Mouse (Mus musculus) kidney, embryonic 15.5 days (tissue): ENCODE measurements around the gene Gm281. TPM values are rescaled to one million over a fixed set of nuclear protein-coding genes. Genes with fewer than 3 reads are reported as not detected.

ENCODE experiments used
- ATAC-seq: fragments of 200-750 bp; cut with Nextera tagmentation; replicated peaks from 2 replicates; pipeline ENCODE4 v1.8.0; 2017; ENCODE audit warnings: moderate TSS enrichment; ENCODE audit not compliant: low FRiP score
- H3K27ac ChIP-seq: fragments of 300-500 bp; sonication (generic); 2 replicates; pipeline ENCODE4 v1.5.1; 2015; ENCODE audit warnings: mild to moderate bottlenecking, inconsistent platforms
- H3K27me3 ChIP-seq: fragments of 300-500 bp; sonication (generic); 2 replicates; pipeline ENCODE4 v1.6.1; 2015; ENCODE audit warnings: inconsistent platforms
- H3K36me3 ChIP-seq: fragments of 300-500 bp; sonication (generic); 2 replicates; pipeline ENCODE4 v1.6.1; 2015; ENCODE audit warnings: inconsistent platforms
- H3K4me1 ChIP-seq: fragments of 300-500 bp; sonication (generic); 2 replicates; pipeline ENCODE4 v1.6.1; 2015; ENCODE audit warnings: inconsistent platforms
- H3K4me2 ChIP-seq: fragments of 300-500 bp; sonication (generic); 2 replicates; pipeline ENCODE4 v1.6.1; 2015; ENCODE audit warnings: moderate library complexity, mild to moderate bottlenecking, inconsistent platforms
- H3K4me3 ChIP-seq: fragments of 300-500 bp; sonication (generic); replicated peaks from 2 replicates; pipeline ENCODE4 v1.5.1; 2015; ENCODE audit warnings: mild to moderate bottlenecking, inconsistent platforms
- H3K9ac ChIP-seq: fragments of 300-500 bp; sonication (generic); 2 replicates; pipeline ENCODE4 v1.6.1; 2015; ENCODE audit warnings: mild to moderate bottlenecking, inconsistent platforms
- H3K9me3 ChIP-seq: fragments of 300-500 bp; sonication (generic); replicated peaks from 2 replicates; pipeline ENCODE4 v1.6.1; 2016; ENCODE audit warnings: inconsistent platforms
- WGBS: fragments of 180-500 bp; shearing (Covaris S2); methylation state at CpG from one replicate; pipeline ENCODE4 v1.1.7; 2015; ENCODE audit warnings: mixed read lengths; 5-methylcytosine and 5-hydroxymethylcytosine counted together
- polyA plus RNA-seq: library from polyadenylated mRNA; unstranded; fragments of >200 nt; fragmentation: Nextera tagmentation; extraction: Ambion mirVana; gene quantifications from 2 replicates; pipeline ENCODE4 v1.2.1, GENCODE M21; 2015

Gene Gm281
- polyA plus RNA-seq, 1 experiment from 2014 or later, result not detected

- ATAC-seq, result peak; percentile 70
- no peaks in the 10 kb centered on the region for H3K27me3 ChIP-seq
- H3K36me3 ChIP-seq, result no peaks in the 10 kb centered on the region
- H3K4me3 ChIP-seq, result peak overlapping the region; percentile 38
- H3K4me1 ChIP-seq, result peaks cover 10% of the 10 kb centered on the region; the same call in 1 of the 2 replicates
- 25% methylated on average over 31 of the region's 31 CpGs for WGBS
- 0 out of 2 replicates have a peak, but pooled peaks cover 8% of the 10 kb centered on the region for H3K9me3 ChIP-seq
- peak overlapping the region; percentile 62 for H3K4me2 ChIP-seq
- no peak overlapping the region for H3K9ac ChIP-seq
- H3K27ac ChIP-seq, result no peak overlapping the region
Observed at GRCm38 (mm10) chr14:13933290-13934051, 19.2 kb upstream of the Gm281 start.

GRCm38 (mm10) chr14:13917630-13918029, 3.4 kb upstream of the Gm281 start:
- H3K4me3 ChIP-seq, result no peak overlapping the region
- no peak overlapping the region for H3K27ac ChIP-seq
- H3K4me2 ChIP-seq, result no peak overlapping the region
- no peaks in the 10 kb centered on the region for H3K9me3 ChIP-seq
- 39% methylated on average over 3 of the region's 3 CpGs for WGBS
- no peaks in the 10 kb centered on the region for H3K27me3 ChIP-seq
- no peak; the same call in 1 of the 2 replicates for ATAC-seq
- H3K9ac ChIP-seq, result no peak overlapping the region
- H3K4me1 ChIP-seq, result no peaks in the 10 kb centered on the region
- H3K36me3 ChIP-seq, result no peaks in the 10 kb centered on the region

- H3K27ac ChIP-seq, result no peak overlapping the region
Observed at GRCm38 (mm10) chr14:13917208-13917607, 2.9 kb upstream of the Gm281 start.

DNA sequence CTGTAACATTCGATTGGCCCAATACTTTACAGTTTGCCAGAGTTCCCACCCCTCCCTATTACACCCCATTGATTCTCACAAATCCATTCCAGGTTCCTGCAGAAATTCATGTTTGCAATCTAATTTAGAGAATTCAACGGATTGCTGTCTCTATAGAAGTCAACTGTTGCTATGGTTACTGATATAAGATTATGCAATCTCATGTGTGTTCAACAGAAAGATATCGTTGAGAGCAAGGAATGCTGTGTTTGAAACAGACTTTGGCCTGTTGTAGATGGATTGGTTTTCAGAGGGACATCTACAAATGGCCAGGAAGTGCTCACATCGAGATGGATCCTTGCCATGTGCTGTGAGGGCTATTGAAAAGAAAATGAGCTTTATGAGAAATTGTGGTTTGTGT, 929 bp upstream of the Gm281 start:
- no peak for ATAC-seq
- H3K9ac ChIP-seq, result no peak overlapping the region
- no peaks in the 10 kb centered on the region for H3K4me1 ChIP-seq
- H3K36me3 ChIP-seq, result no peaks in the 10 kb centered on the region
- H3K27ac ChIP-seq, result no peak overlapping the region
- no peak overlapping the region for H3K4me2 ChIP-seq
- 77% methylated on average over 4 of the region's 4 CpGs for WGBS
- H3K4me3 ChIP-seq, result no peak overlapping the region
- H3K27me3 ChIP-seq, result no peaks in the 10 kb centered on the region
- no peaks in the 10 kb centered on the region for H3K9me3 ChIP-seq

More at GRCm38 (mm10) chr14:13917208-13917607, 2.9 kb upstream of the Gm281 start:
- H3K4me1 ChIP-seq, result no peaks in the 10 kb centered on the region
- no peak overlapping the region for H3K4me2 ChIP-seq
- no peak overlapping the region for H3K4me3 ChIP-seq
- no peaks in the 10 kb centered on the region for H3K9me3 ChIP-seq
- WGBS, result 84% methylated on average over 10 of the region's 10 CpGs
- H3K9ac ChIP-seq, result no peak overlapping the region
- no peak for ATAC-seq
- no peaks in the 10 kb centered on the region for H3K36me3 ChIP-seq
- no peaks in the 10 kb centered on the region for H3K27me3 ChIP-seq

DNA sequence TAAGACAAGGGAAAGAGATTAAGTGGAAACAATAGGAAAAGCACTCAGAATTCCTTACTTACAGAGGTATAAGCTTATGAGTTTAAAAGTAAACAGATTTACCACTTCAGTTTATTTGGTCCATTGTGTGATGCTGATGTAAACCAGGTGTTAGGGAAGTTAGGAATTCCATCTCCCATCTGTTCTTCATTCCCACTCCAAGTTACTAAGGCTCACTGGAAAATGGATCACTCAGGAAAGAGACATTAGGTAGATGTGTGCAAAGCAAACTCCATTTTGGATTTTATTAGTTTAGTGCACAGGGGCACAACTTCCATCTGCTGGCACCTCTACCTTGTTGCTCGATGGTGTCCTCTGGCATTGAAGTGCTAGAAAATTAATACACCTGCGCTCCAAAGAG, 4.1 kb downstream of the Gm281 start:
- 88% methylated on average over 2 of the region's 2 CpGs for WGBS
- no peak overlapping the region for H3K4me2 ChIP-seq
- no peaks in the 10 kb centered on the region for H3K27me3 ChIP-seq
- ATAC-seq, result no peak
- no peak overlapping the region for H3K9ac ChIP-seq
- no peak overlapping the region for H3K27ac ChIP-seq
- no peaks in the 10 kb centered on the region for H3K4me1 ChIP-seq
- no peak overlapping the region for H3K4me3 ChIP-seq
- H3K9me3 ChIP-seq, result no peaks in the 10 kb centered on the region
- H3K36me3 ChIP-seq, result no peaks in the 10 kb centered on the region

DNA sequence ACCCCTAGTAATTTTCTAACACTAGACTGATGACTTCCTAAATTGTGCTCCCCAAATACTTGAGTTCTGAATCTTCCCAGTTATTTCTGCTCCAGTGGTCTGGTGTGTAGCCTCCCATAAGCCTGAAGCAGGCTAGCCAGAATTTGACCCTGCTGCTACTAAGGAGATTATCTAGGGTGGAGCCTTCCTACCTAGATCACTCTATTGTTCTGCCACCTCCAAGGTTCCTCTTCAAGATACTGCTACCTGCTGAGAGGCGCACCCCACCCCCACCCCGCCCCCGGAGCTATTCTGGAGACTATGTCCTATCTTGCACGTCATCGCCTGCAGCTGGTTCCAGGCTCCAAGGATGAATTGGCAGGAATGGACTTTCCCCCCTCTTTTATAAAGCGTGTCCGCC, 7.1 kb downstream of the Gm281 start:
- H3K9me3 ChIP-seq, result no peaks in the 10 kb centered on the region
- WGBS, result 93% methylated on average over 7 of the region's 7 CpGs
- no peak overlapping the region for H3K27ac ChIP-seq
- H3K9ac ChIP-seq, result no peak overlapping the region
- no peaks in the 10 kb centered on the region for H3K27me3 ChIP-seq
- H3K36me3 ChIP-seq, result no peaks in the 10 kb centered on the region
- H3K4me1 ChIP-seq, result no peaks in the 10 kb centered on the region
- H3K4me2 ChIP-seq, result no peak overlapping the region
- ATAC-seq, result no peak
- H3K4me3 ChIP-seq, result no peak overlapping the region

DNA sequence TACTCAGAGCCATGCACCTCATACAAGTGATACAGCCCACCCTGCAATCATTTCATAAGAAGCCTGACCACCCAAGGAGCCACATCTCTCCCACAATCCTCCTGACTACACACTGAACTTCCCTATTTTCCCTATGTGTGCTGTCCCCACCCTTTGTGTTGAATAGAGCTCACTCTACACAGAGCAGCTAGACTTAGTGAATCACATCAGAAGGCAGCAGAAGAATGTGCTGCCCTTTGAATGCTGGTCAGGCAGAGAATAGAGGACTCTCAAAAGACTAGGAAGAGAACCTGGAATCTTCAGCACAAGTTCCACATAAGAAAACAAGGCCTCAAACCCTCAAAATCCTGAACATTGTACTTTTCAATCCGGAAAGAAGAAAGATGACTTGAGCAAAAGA, 7.8 kb downstream of the Gm281 start:
- Histone ChIP-seq H3K27me3 (no peaks in the 10 kb centered on the region), H3K4me3 (no peak overlapping the region), H3K9me3 (no peaks in the 10 kb centered on the region), H3K4me1 (no peaks in the 10 kb centered on the region), H3K9ac (no peak overlapping the region), H3K27ac (no peak overlapping the region), H3K4me2 (no peak overlapping the region), H3K36me3 (no peaks in the 10 kb centered on the region)
- WGBS, result 81% methylated on average over 1 of the region's 1 CpGs
- no peak for ATAC-seq

GRCm38 (mm10) chr14:13901611-13902067, 12.6 kb downstream of the Gm281 start:
- H3K9ac ChIP-seq, result peak overlapping the region; percentile 45; the same call in 1 of the 2 replicates
- peak overlapping the region; percentile 91 for H3K4me2 ChIP-seq
- WGBS, result under 1% methylated on average over 22 of the region's 22 CpGs
- ATAC-seq, result peak; percentile 87
- H3K9me3 ChIP-seq, result no peaks in the 10 kb centered on the region
- H3K27me3 ChIP-seq, result 0 out of 2 replicates have a peak, but pooled peaks cover 12% of the 10 kb centered on the region
- H3K27ac ChIP-seq, result no peak overlapping the region
- H3K4me1 ChIP-seq, result no peaks in the 10 kb centered on the region
- H3K4me3 ChIP-seq, result peak overlapping the region; percentile 57
- no peaks in the 10 kb centered on the region for H3K36me3 ChIP-seq

DNA sequence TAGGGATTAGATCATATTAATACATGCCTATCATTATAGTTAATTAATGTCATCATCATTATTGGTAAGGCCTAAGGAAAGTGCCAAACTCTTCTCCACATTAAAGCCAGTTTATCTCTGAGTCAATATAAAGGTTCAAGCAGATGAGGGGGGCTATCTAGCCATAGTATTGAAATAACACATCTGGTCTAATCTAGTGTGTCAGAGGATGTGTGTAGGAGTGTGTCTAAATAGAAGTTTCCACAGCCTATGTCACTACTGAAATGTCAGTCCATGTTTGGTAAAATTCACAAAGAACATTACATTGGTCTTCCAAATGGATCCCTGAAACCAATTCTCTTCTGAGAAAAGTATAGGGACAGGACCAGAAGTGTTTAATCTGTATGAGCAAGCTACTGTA, 19.1 kb downstream of the Gm281 start:
- Histone ChIP-seq H3K9me3 (no peaks in the 10 kb centered on the region), H3K9ac (no peak overlapping the region), H3K4me2 (no peak overlapping the region), H3K36me3 (no peaks in the 10 kb centered on the region), H3K4me1 (no peaks in the 10 kb centered on the region), H3K27ac (no peak overlapping the region), H3K27me3 (0 out of 2 replicates have a peak, but pooled peaks cover under 1% of the 10 kb centered on the region), H3K4me3 (no peak overlapping the region)
- ATAC-seq, result no peak

- H3K9me3 ChIP-seq, result no peaks in the 10 kb centered on the region
- no peak overlapping the region for H3K27ac ChIP-seq
- no peaks in the 10 kb centered on the region for H3K4me1 ChIP-seq
- H3K4me2 ChIP-seq, result no peak overlapping the region
- 63% methylated on average over 3 of the region's 3 CpGs for WGBS
- no peaks in the 10 kb centered on the region for H3K36me3 ChIP-seq
- no peak for ATAC-seq
- no peak overlapping the region for H3K4me3 ChIP-seq
- H3K27me3 ChIP-seq, result no peaks in the 10 kb centered on the region
- H3K9ac ChIP-seq, result no peak overlapping the region
Observed at GRCm38 (mm10) chr14:13893748-13894147, 20.5 kb downstream of the Gm281 start.

- Histone ChIP-seq H3K27me3 (no peaks in the 10 kb centered on the region), H3K9me3 (no peaks in the 10 kb centered on the region), H3K4me3 (no peak overlapping the region), H3K4me2 (no peak overlapping the region), H3K27ac (no peak overlapping the region), H3K9ac (no peak overlapping the region), H3K4me1 (no peaks in the 10 kb centered on the region), H3K36me3 (no peaks in the 10 kb centered on the region)
- no peak for ATAC-seq
Observed at GRCm38 (mm10) chr14:13861416-13861815, 52.9 kb downstream of the Gm281 start.

DNA sequence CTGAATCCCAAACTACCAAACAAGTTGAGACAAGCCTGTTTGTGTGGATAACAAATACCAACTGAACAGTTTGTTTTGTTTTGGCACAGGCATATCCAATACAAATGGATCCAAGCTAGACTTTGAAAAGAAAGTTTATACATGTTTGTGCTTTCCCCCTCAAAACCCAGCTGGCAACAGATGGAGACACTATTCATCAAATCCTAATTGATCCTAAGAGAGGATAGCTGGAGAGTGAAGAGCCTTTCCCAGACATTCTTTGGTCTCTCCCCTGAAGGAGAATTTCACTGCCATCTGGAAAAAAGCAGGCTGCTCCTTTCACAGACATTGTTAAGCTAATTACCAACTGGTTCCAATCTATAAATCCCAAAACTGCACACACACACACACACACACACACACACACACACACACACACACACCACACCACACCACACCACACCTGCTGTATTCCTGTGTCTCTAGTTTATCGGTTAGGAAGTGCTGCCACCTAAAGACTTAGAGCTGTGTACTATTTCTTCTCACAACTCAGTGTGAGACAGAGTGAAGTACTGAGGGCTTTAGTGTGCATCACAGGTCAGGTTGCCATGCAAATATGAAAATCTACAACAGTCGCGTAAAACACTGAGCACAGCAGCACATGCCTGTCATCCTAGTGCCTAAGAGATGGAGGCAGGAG, 101.3 kb downstream of the Gm281 start:
- Histone ChIP-seq H3K9me3 (no peaks in the 10 kb centered on the region), H3K27ac (no peak overlapping the region), H3K9ac (no peak overlapping the region), H3K4me3 (no peak overlapping the region), H3K36me3 (no peaks in the 10 kb centered on the region), H3K4me2 (no peak overlapping the region), H3K27me3 (no peaks in the 10 kb centered on the region), H3K4me1 (no peaks in the 10 kb centered on the region)
- no peak for ATAC-seq
- WGBS, result 79% methylated on average over 3 of the region's 3 CpGs
